Comparison of ENCODE assay signal across 8 mouse cellular contexts in the genomic region with DNA sequence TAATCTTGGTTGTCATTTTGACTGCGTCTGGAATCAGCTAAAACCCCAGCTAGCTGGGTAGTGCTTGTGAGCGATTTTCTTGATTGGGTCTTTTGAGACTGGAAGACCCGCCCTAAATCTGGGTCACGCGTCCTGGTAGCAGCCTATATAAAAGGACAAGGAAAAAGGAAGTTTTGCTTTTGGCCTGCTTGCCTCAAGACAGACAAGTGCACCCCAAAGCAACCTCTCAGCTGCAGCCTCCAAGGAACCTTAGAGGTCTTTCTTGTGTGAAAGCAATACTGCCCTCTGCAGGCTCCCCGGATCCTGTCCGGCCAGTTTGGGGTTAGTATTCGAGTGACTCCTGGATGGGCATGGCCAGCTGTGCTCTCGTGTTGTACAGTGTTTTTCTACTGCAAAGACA. TPM values are rescaled to one million over a fixed set of nuclear protein-coding genes. Genes with fewer than 3 reads are reported as not detected.
A peak's percentile ranks its signal among the peaks of the same experiment; 100 is the strongest.
DNase-seq lines count a peak whose midpoint lies in the region; ATAC-seq lines count a peak whose summit lies in the region.

No protein-coding gene starts in this region.

- H3K4me3 ChIP-seq in megakaryocyte, embryonic 14.5 days (replicated peaks) = peak overlapping the region; percentile 98

- peak; percentile 88 to 96 for DNase-seq in adrenal gland, adult (ENCODE audit: inconsistent age in 2 of 2, low spot score in 1 of 2)
- DNase-seq in embryo, embryonic 10.5 days (ENCODE audit: low spot score) = peak; percentile 83
- peak; percentile 81 for DNase-seq in gastrocnemius, postnatal 14 days
- peak; percentile 47 to 83 for DNase-seq in left cerebral cortex, adult 9 months (ENCODE audit: low spot score in 2 of 2)
- peak; percentile 67 for DNase-seq in right cerebral cortex, postnatal 14 days
- DNase-seq in urinary bladder, postnatal 25 days (ENCODE audit: low spot score) = peak; percentile 81

- H3K27me3 ChIP-seq in megakaryocyte, embryonic 14.5 days (replicated peaks) = no peaks in the 10 kb centered on the region

- peaks cover 61% of the 10 kb centered on the region for H3K36me3 ChIP-seq in megakaryocyte, embryonic 14.5 days (replicated peaks; ENCODE audit: low read length)

- peak; percentile 84 for ATAC-seq in inflammation-experienced regulatory T-cells, adult 6 months

- no peaks in the 10 kb centered on the region for H3K9me3 ChIP-seq in megakaryocyte, embryonic 14.5 days

- peaks cover 30% of the 10 kb centered on the region for H3K4me1 ChIP-seq in megakaryocyte, embryonic 14.5 days

- intact Hi-C loops in gastrocnemius, postnatal 14 days (cut with DNase I; ENCODE audit: low total_unique reads) = loop anchor here (5.0 kb wide), 1 partner anchor 62 kb away; no protein-coding TSS in a partner anchor

RNA-seq across cellular contexts. Expression of a gene that starts 0.7 kb away (rescaled TPM):
- total RNA-seq in gastrocnemius, postnatal 14 days (2021) = 1 to 10 TPM; 4.5 to 4.9 TPM
- 10 to 100 TPM; 47.2 to 59.8 (median 52.9) TPM for polyA plus RNA-seq in inflammation-experienced regulatory T-cells, adult 6 months (2017; shearing (Covaris generic))
- 0.40 and 1.3 TPM in 2 replicates for polyA plus RNA-seq in megakaryocyte, embryonic 14.5 days (2012; ENCODE audit: insufficient read depth, low replicate concordance)

RNA-seq across cellular contexts. Expression of a gene that starts 1.4 kb away (rescaled TPM):
- total RNA-seq in gastrocnemius, postnatal 14 days (2021) = 1 to 10 TPM; 5.2 to 5.5 TPM
- 10 to 100 TPM; 62.4 to 76.7 (median 76.5) TPM for polyA plus RNA-seq in inflammation-experienced regulatory T-cells, adult 6 months (2017; shearing (Covaris generic))
- polyA plus RNA-seq in megakaryocyte, embryonic 14.5 days (2012; ENCODE audit: insufficient read depth, low replicate concordance) = 0.62 and 3.0 TPM in 2 replicates

RNA-seq across cellular contexts. Expression of a gene that starts 38.9 kb away (rescaled TPM):
- total RNA-seq in gastrocnemius, postnatal 14 days (2021) = 100 to 1,000 TPM in 1 of 2 experiments, 10 to 100 TPM in 1; 96.7 to 118 TPM
- polyA plus RNA-seq in inflammation-experienced regulatory T-cells, adult 6 months (2017; shearing (Covaris generic)) = 10 to 100 TPM; 39.8 to 41.2 (median 40.9) TPM
- polyA plus RNA-seq in megakaryocyte, embryonic 14.5 days (2012; ENCODE audit: insufficient read depth, low replicate concordance) = 5.8 and 13.3 TPM in 2 replicates

Comparison
In these comparisons a context has a peak if more than half of its experiments do, and no peak if none do; other contexts are left out.
1. Peak in every context shown above with its lines: DNase-seq, ATAC-seq and H3K4me3 ChIP-seq.
2. RNA of a gene that starts 0.7 kb away (polyA plus RNA-seq): 47.2 to 59.8 TPM in inflammation-experienced regulatory T-cells, adult 6 months; 0.40 to 1.3 TPM in megakaryocyte, embryonic 14.5 days; every median in the first group is over 10 times any median in the second.
3. RNA of a gene that starts 1.4 kb away (polyA plus RNA-seq): 62.4 to 76.7 TPM in inflammation-experienced regulatory T-cells, adult 6 months; 0.62 to 3.0 TPM in megakaryocyte, embryonic 14.5 days; every median in the first group is over 10 times any median in the second.